Mouse (Mus musculus) layer of hippocampus, adult 9-10 months (tissue): ENCODE measurements around the gene Cnrip1.
A peak's percentile ranks its signal among the peaks of the same experiment; 100 is the strongest.

Experiments used
- DNase-seq: peaks from one replicate; pipeline ENCODE4 v3.0.0; 2022; ENCODE audit warnings: low spot score

Gene Cnrip1

GRCm38 (mm10) chr11:17107359-17107758 lies 56.0 kb downstream of the Cnrip1 start:
- DNase-seq = no peak

- peak; percentile 22 for DNase-seq
Observed at GRCm38 (mm10) chr11:17112419-17113090, 61.2 kb downstream of the Cnrip1 start.

GRCm38 (mm10) chr11:17126418-17126817 lies 75.0 kb downstream of the Cnrip1 start:
- no peak for DNase-seq
